Mouse (Mus musculus) fibroblast of lung, adult 2 months (primary cell): Measurements from ENCODE around the gene Rnf222.
A peak's percentile ranks its signal among the peaks of the same experiment; 100 is the strongest.
"Not testable (repeated sequence)": the region's sequence is repeated elsewhere in the genome, so short reads cannot be mapped to it uniquely, and the experiment has no call there.

Source experiments
- DNase-seq: peaks from one replicate; pipeline ENCODE4 v3.0.0-alpha.2; 2011; ENCODE audit warnings: low read depth

Rnf222 gene

DNA sequence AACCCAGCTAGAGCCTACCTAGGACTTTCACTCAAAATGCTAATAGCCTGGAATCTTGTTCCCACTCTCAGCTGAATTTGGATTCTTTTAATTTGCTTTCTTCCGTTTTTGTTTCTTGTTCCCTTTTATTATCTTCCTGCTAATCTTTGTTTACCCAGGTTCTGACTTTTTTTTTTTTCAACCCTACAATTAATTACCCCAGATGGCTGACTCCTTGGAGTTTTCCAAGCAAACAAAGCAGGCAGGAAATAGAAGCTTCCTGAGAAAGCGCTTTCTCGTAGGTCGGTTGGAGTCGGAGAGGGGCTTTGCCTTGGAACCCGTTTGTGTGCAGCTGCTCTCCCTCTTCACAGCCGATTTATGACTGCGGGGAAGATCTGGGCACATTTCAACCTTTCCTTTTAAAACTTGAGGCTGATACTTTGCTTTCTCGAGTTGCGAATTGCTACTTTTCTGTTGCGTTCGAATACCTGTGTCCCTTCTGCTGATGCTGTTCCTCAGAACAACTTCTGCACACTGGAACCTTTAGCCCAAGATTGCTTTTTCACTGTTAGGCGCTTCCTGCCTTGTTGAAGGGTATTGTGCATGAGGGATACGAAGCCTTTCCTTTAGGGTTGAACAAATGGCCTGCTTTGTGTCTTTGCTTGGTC lies 23.3 kb downstream of the Rnf222 start:
- no peak for DNase-seq

DNA sequence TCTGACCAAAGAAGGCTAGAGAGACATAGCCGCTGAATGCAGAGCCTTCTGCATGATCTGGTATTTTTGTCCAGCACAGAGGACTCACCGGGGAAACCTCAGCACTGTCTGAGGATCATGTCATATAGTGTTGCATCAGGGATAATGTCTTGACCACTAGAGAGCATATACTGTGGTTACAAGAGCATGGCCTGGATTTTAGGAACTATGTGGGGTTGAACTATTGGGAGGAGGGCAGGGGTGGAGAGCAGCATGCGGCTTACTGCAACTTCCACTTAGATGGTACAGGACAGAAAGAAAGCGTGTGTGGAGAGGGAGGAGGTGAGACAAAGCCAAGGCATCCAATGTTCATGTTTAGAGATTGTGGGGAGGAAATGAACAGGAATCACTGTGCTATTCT lies 26.2 kb downstream of the Rnf222 start:
- no peak for DNase-seq

- no peak for DNase-seq
Observed at GRCm38 (mm10) chr11:68923191-68923590, 34.8 kb downstream of the Rnf222 start.

DNA sequence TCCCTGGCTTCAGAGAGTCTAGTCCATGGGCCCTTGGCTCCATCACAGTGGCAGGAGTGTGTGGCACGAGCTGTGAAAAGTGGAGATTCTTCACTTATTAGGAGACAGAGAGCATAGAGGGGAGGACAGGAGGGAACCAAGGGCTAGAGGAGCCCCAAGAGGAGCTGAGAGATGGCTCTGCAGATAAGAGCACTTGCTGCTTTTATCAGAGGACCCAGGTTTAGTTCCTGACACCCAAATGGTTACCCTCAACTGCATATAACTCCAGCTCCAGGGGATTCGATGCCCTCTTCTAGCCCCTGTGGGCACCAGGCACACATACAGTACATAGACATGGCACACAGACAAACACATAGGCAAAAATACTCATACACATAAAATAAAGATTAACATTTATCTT lies 36.4 kb downstream of the Rnf222 start:
- DNase-seq = no peak

DNA sequence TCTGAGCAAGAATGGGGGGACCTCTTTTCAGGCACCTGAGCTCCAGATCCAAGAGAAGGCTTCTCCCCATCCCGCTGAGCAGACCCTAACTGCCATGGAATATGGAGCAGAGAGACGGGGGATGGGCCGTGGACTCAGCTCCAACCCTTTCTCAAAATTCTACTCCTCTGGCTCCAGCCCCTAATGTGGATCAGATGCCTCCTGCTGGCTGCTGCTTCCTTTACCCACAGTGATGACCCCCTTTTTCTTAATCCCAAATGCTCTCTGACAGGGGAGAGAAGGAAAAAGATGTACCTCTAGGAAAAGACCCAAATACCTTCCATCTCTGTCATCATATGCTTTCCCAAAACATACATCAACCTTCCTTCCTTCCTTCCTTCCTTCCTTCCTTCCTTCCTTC lies 38.6 kb downstream of the Rnf222 start, which contains the start of gene Odf4:
Gene Odf4, minus strand, starts transcription at position 101 of the 400 bp plus-strand sequence.
- no peak for DNase-seq

- no peak for DNase-seq
Observed at GRCm38 (mm10) chr11:68929947-68930346, 41.6 kb downstream of the Rnf222 start.

DNA sequence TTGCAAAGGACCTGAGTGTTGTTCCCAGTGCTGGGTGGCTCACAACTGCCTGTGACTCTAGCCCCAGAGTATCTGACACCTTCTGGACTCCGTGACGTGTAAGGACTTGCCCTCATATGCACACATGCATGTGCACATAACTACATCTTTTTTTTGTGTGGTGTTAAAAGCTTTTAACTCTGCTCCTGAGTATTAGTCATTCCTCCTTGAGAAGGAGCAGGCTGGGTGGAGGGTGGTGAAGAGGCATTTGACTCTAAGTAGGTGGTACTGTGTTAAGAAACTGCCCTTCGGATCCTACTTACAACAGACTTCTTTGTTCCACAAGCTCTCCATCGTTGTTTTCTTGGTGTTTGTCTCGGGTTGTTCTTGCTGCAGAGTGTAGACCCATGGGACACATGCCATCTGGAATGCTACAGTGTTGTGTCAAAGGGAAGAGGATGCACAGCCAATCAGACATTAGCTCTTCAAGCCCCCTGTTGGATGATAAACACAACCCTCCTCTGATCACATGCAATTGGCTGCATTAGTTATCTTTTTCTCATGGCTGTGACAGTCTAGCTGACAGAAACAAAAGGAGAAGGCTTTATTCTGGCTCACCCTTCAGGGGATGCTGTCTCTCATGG lies 45.6 kb downstream of the Rnf222 start:
- DNase-seq = no peak

GRCm38 (mm10) chr11:68936951-68937350 lies 48.6 kb downstream of the Rnf222 start:
- DNase-seq = not testable (repeated sequence)

DNA sequence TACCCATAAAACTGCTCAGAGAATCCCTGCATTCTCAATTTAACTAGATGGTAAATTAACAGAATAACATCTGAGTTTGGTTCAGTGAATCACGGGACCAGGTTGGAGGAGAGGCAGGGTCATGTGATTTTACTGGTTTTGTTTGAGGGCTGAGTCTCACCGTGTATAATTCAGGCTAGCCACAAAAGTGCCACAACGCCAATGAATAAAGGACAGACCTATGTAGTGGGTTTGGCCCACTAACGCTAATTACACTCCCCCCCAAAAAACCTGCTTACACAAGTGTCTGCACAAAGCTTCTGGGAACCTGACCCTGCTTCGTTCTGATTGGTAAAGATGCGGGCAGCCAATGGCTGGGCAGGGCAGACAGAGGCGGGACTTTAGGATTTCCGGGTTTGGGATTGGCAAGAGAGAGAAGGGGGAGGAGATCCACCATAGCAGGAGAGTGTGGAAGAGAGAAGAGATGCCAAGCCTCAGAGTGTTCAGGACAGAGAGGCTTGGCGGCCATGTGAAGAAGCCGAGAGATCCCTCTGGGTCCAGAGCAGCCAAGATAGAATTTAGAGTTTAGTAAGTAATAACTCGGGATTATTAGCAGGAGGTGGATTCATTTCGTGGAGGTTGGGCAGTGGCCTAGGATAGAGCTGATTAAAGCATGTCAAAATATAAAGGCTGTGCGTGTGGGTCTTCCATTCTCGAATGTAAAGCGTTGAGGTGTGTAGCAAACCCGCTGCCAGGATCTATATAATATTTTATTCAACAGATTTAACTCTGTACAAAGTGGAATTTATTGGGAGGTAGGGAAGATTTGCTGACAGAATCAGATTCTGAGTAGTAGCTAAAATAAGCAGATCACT lies 51.3 kb downstream of the Rnf222 start:
- peak; percentile 92 for DNase-seq

DNA sequence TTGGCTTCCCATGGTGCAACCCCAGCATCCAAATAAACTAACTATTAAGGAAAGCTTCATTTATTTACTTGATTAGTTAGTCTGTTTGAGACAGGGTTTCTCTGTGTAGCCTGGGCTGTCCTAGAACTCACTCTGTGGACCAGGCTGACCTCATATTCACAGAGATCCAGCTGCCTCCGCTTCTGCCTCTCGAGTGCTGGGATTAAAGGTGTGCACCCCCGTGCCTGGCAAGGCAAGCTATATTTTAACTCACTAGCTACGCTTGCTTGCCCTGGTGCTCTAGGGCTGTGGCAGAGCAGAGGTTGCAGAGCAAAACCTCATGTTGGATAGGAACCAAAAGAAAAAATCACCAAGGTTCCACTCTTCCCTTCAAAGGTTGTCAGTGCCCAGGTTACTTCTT lies 52.2 kb downstream of the Rnf222 start:
- no peak for DNase-seq

DNA sequence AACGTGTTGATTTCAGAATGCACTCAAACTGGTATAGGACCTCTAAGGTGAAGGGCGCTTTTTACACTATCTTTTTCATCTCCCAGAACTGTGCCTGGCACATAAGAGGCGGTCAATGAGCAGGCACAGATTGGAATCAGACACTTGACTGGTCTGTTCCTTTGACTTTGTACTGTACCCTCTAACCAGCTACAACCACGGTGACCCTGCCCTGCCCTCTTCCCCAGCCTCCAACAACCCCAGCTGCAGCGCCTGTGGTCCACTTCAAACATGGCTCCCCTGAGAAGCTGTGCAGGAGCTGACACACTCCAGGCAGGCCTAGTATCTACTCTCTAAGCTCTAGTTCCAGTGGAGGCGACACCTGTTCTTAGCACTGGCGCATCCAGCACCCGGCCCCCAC lies 54.4 kb downstream of the Rnf222 start:
- no peak for DNase-seq

DNA sequence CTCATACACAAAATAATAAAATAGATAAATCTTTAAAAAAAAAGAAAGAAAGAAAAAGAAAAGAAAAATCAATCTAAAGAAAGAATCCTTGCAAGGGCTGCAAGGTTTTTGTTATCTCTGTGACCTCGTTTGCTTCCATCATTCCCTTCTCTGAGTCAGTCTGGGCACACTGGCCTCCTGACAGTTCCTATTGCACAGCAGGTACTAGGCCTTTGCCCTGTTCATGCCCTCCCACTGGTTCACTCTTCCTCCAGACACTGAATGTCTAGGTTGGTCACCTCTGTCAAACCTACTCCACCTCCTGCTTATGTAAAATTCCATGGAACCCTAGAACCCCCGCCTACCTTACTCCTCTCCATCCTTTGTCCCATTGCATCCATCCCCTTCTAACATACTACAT lies 56.9 kb downstream of the Rnf222 start:
- no peak for DNase-seq
